Comparison of ENCODE assay signal across 8 mouse cellular contexts in the genomic region with DNA sequence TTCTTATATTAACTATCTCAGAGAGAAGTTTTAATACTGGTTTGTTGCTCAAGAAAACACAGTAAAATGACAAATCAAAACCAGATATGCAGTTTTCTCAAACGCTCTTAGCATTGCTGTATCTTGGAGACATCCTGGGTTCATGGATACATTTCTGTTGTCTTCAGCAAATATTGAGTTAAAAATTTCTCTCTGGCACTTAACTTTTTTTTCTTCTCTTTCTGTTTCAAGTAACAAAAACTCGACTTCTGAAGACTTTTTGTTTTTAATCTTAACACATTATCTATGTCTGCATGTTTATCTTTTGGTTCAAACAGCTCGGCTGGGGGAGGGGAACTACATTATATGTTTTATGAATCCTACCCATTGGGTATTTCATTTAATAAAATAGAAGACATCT. TPM values are rescaled to one million over a fixed set of nuclear protein-coding genes. Genes with fewer than 3 reads are reported as not detected.
A peak's percentile ranks its signal among the peaks of the same experiment; 100 is the strongest.
DNase-seq lines count a peak whose midpoint lies in the region; ATAC-seq and TF ChIP-seq lines count a peak whose summit lies in the region.

No protein-coding gene starts in this region.

- no peak for TF ChIP-seq EP300 in lung, postnatal 0 days (IDR thresholded peaks at IDR 0.05)

- no peak for TF ChIP-seq CTCF in lung, postnatal 0 days (IDR thresholded peaks at IDR 0.05)

- H3K9me3 ChIP-seq in lung, postnatal 0 days (ENCODE audit: low read length) = no peaks in the 10 kb centered on the region
- H3K9me3 ChIP-seq in embryonic facial prominence, embryonic 14.5 days (ENCODE audit: control insufficient read depth, low read length) = no peaks in the 10 kb centered on the region
- no peaks in the 10 kb centered on the region for H3K9me3 ChIP-seq in intestine, embryonic 15.5 days
- no peaks in the 10 kb centered on the region for H3K9me3 ChIP-seq in neural tube, embryonic 12.5 days

- H3K27me3 ChIP-seq in lung, postnatal 0 days (replicated peaks; ENCODE audit: insufficient read depth, low read length) = no peaks in the 10 kb centered on the region
- no peaks in the 10 kb centered on the region for H3K27me3 ChIP-seq in embryonic facial prominence, embryonic 14.5 days (replicated peaks; ENCODE audit: control insufficient read depth, insufficient read depth, low read length)
- no peaks in the 10 kb centered on the region for H3K27me3 ChIP-seq in intestine, embryonic 15.5 days (replicated peaks)
- H3K27me3 ChIP-seq in neural tube, embryonic 12.5 days (replicated peaks) = no peaks in the 10 kb centered on the region

- peak overlapping the region; percentile 96; the same call in 1 of the 2 replicates for H3K27ac ChIP-seq in lung, postnatal 0 days (ENCODE audit: low read length)
- H3K27ac ChIP-seq in embryonic facial prominence, embryonic 14.5 days (replicated peaks; ENCODE audit: low read depth, low read length) = peak overlapping the region; percentile 92
- no peak overlapping the region for H3K27ac ChIP-seq in intestine, embryonic 15.5 days
- no peak overlapping the region for H3K27ac ChIP-seq in neural tube, embryonic 12.5 days

- peak overlapping the region; percentile 56 for H3K4me2 ChIP-seq in lung, postnatal 0 days (replicated peaks; ENCODE audit: low read depth, low read length)
- H3K4me2 ChIP-seq in embryonic facial prominence, embryonic 14.5 days (ENCODE audit: low read depth, low read length) = peak overlapping the region; percentile 85
- H3K4me2 ChIP-seq in intestine, embryonic 15.5 days (replicated peaks) = peak overlapping the region; percentile 74
- H3K4me2 ChIP-seq in neural tube, embryonic 12.5 days (replicated peaks) = peak overlapping the region; percentile 87

- no peak for ATAC-seq in lung, postnatal 0 days
- no peak for ATAC-seq in embryonic facial prominence, embryonic 14.5 days (ENCODE audit: low read depth)
- ATAC-seq in intestine, embryonic 15.5 days = no peak
- no peak for ATAC-seq in neural tube, embryonic 12.5 days (ENCODE audit: low FRiP score, low read depth)

- H3K9ac ChIP-seq in lung, postnatal 0 days (replicated peaks; ENCODE audit: low read depth) = no peak overlapping the region; the same call in 1 of the 2 replicates
- H3K9ac ChIP-seq in embryonic facial prominence, embryonic 14.5 days (ENCODE audit: low read depth, low read length) = peak overlapping the region; percentile 25; the same call in 1 of the 2 replicates
- no peak overlapping the region for H3K9ac ChIP-seq in intestine, embryonic 15.5 days
- H3K9ac ChIP-seq in neural tube, embryonic 12.5 days = no peak overlapping the region

- 0 out of 2 replicates have a peak, but pooled peaks cover 2% of the 10 kb centered on the region for H3K36me3 ChIP-seq in lung, postnatal 0 days (ENCODE audit: insufficient read depth, low read length)
- 0 out of 2 replicates have a peak, but pooled peaks cover under 1% of the 10 kb centered on the region for H3K36me3 ChIP-seq in embryonic facial prominence, embryonic 14.5 days (ENCODE audit: control insufficient read depth, insufficient read depth, low read length)
- H3K36me3 ChIP-seq in intestine, embryonic 15.5 days = no peaks in the 10 kb centered on the region
- H3K36me3 ChIP-seq in neural tube, embryonic 12.5 days = no peaks in the 10 kb centered on the region

- DNase-seq in lung, postnatal 0 days (ENCODE audit: low spot score) = peak; percentile 24
- DNase-seq in lung, adult 18-20 months = no peak
- no peak for DNase-seq in embryonic facial prominence, embryonic 14.5 days (ENCODE audit: low spot score)
- no peak for DNase-seq in spleen, adult 18-20 months
- no peak for DNase-seq in frontal cortex, postnatal 10 days (ENCODE audit: low spot score in 2 of 2)
- no peak for DNase-seq in ovary, postnatal 36 days (ENCODE audit: low spot score)

- peak overlapping the region; percentile 92 for H3K4me3 ChIP-seq in lung, postnatal 0 days (ENCODE audit: low read depth, low read length)
- H3K4me3 ChIP-seq in embryonic facial prominence, embryonic 14.5 days (ENCODE audit: low read depth, low read length) = peak overlapping the region; percentile 82
- H3K4me3 ChIP-seq in intestine, embryonic 15.5 days (replicated peaks) = peak overlapping the region; percentile 71; the same call in 1 of the 2 replicates
- H3K4me3 ChIP-seq in neural tube, embryonic 12.5 days = no peak overlapping the region

- H3K4me1 ChIP-seq in lung, postnatal 0 days (ENCODE audit: insufficient read depth, low read depth, low read length) = no peaks in the 10 kb centered on the region; the same call in 1 of the 2 replicates
- H3K4me1 ChIP-seq in embryonic facial prominence, embryonic 14.5 days (ENCODE audit: control insufficient read depth, insufficient read depth, low read length) = peaks cover 7% of the 10 kb centered on the region; the same call in 1 of the 2 replicates
- H3K4me1 ChIP-seq in intestine, embryonic 15.5 days (replicated peaks) = no peaks in the 10 kb centered on the region; the same call in 1 of the 2 replicates
- H3K4me1 ChIP-seq in neural tube, embryonic 12.5 days = peaks cover 19% of the 10 kb centered on the region

- WGBS in lung, postnatal 0 days = 3% methylated on average over 3 of the region's 3 CpGs
- WGBS in embryonic facial prominence, embryonic 14.5 days = 4% methylated on average over 3 of the region's 3 CpGs
- WGBS in intestine, embryonic 15.5 days = 10% methylated on average over 3 of the region's 3 CpGs
- WGBS in neural tube, embryonic 12.5 days = 10% methylated on average over 3 of the region's 3 CpGs

RNA-seq across cellular contexts. Expression of a gene that starts 1.7 kb away (rescaled TPM):
- polyA plus RNA-seq in lung, postnatal 0 days (2015; fragmentation: Nextera tagmentation; extraction: Ambion mirVana) = 7.7 and 11.3 TPM in 2 replicates
- 10.9 and 11.3 TPM in 2 replicates for polyA plus RNA-seq in embryonic facial prominence, embryonic 14.5 days (2014; fragmentation: Nextera tagmentation; extraction: Ambion mirVana)
- 8.7 and 10.4 TPM in 2 replicates for polyA plus RNA-seq in intestine, embryonic 15.5 days (2015; fragmentation: Nextera tagmentation; extraction: Ambion mirVana)
- polyA plus RNA-seq in neural tube, embryonic 12.5 days (2016; fragmentation: Nextera tagmentation; extraction: Ambion mirVana) = 17.8 and 18.1 TPM in 2 replicates

Comparison
In these comparisons a context has a peak if more than half of its experiments do, and no peak if none do; other contexts are left out.
1. H3K27ac ChIP-seq: peak in lung, postnatal 0 days (single experiment) and embryonic facial prominence, embryonic 14.5 days (single experiment); none in intestine, embryonic 15.5 days (single experiment) and neural tube, embryonic 12.5 days (single experiment).
2. Peak in every context shown above with its lines, with median percentiles within 50 percentile points of each other: H3K4me2 ChIP-seq.